Mouse (Mus musculus) yolk sac, embryonic 10.5 days (tissue): Measurements from ENCODE around the gene Zfr.
"Not testable (repeated sequence)": the region's sequence is repeated elsewhere in the genome, so short reads cannot be mapped to it uniquely, and the experiment has no call there.

Experiments
- DNase-seq: peaks from one replicate; pipeline ENCODE4 v3.0.0-alpha.2; 2017; ENCODE audit warnings: low spot score

The Zfr gene

DNA sequence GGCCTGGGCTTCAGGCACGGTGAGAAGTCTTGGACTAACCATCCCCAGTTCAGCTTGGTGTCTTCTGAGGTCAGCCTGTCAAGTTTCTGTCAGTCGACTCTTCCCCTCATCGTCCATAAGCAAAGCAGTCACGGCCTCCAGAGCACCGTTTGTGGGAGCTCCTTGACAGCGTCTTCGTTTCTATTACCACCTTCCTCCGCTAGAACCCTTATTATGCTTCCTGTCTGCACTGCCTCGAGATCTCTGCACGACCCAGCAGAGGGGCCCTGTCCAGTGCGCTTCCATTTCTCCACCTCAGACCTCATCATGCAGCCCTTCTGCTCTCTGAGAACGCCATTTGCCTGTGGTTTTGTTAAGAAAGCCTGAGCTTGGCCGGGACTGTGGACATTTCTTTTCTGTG, 99.2 kb downstream of the Zfr start:
- DNase-seq = no peak

DNA sequence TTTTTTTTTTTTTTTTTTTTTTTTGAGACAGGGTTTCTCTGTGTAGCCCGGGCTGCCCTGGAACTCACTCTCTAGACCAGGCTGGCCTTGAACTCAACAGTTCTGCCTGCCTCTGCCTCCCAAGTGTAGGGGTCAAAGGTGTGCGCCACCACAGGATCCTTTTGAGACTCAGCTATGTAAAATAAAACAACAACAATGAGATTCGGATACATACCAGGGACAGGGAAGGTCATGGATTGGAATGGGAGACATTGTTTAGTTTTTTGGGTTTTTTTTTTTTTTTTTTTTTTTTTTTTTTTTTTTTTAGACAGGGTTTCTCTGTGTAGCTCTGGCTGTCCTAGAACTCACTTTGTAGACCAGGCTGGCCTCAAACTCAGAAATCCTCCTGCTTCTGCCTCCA, 99.7 kb downstream of the Zfr start:
- DNase-seq = not testable (repeated sequence)

DNA sequence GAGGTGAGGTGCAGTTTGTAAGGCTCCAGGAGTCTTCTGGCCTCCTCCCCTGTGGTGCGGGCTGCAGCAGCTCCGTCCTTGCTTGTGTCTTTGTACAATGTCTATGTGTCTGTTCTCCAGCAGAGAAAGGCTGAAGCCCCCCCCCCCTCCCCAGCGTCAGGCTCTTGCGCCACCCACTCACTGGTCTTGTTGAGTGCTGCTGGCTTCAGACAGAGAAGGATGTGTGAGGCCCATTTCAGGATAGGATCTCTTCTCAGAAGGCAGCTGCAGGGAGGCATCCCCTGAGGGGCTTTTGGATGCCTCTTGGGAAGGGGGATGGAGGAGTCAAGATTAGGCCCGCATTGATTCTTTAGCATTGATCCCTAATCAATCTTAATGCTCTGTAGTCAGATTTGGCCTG, 100.2 kb downstream of the Zfr start:
- no peak for DNase-seq

DNA sequence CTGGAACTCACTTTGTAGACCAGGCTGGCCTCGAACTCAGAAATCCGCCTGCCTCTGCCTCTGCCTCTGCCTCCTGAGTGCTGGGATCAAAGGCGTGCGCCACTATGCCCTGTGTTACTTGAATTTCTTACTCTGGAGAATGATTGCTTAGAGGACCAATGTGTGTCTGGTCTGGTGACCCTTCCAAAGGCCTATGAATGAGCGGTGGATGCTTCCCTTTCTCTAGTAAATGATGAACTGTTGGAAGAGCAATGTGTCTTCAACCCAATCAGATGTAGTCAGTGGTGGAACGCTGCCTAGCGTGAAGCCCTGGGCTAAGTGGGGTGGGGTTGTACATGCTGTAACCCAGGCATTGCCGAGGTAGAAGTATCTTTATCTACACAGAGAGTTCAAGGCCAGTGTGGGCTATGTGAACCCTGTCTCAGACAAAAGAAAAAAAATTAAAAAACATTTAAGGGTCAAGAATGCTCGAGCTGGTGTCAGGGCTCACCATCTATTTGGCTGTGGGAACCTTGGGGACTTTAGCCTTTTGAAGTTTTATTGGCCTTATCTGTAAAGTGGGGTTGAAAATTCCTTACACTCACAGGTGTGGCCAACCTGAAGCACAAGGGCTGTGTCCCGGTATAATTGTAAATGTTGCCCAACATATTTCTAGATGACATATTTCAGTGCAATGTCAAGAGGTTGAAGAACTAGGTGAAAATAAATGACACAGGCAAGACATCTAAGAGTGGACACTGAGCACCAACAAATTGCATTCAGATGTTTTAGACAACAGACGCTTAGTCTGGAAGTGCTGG, 101.2 kb downstream of the Zfr start:
- DNase-seq = no peak

DNA sequence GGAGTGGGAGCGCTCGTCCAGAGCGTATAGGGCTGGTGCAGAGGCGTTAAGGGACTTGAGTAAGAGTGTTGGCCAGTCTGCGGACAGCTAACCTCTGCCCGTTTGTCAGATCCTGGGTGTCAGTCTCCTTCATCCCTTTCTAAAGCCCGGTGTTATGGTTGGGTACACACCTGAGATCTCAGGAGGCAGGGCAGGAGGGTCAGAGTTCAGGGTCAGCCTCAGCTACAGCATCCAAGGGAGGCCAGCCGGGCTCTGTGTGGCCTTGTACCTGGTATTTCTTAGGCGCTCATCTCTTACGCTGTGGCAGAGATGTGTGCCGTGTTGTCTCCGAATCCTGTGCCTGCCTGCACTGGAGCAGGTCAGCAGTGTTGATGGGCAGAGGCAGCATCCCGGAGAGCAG, 103.5 kb downstream of the Zfr start:
- no peak for DNase-seq

DNA sequence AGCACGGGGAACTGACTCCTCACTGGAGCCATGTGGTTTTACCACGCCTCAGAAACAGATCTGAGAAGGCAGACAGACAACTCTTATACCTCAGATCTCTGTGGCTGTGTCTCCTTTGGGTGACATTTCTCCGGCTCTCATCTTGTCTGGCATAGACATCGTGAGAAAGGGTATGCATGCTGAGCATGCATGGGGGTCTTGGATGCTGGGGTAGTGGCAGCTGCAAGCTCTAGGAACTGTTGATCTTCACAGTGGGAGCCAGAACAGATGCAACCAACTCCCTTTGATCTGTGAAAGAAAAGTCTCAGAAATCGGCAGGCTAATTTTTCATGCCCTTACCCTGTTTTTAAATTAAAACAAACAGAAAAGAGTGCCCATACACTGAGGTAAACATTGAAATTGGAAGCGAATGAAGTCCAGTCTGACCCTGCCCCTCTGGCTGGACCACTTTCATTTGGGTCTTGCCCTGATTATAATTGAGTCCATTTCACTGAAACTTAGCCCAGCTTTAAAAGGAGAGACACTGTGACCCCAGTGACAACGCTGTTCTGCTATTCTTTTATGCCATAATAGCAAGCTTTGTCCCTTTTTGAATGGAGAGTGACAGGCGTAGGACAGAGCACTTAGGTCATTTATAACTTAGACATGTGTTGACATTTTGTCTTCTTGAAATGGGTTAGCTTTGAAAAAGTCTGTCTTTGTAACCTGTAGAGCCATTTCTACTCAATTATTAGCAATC, 105.1 kb downstream of the Zfr start:
- DNase-seq = no peak

DNA sequence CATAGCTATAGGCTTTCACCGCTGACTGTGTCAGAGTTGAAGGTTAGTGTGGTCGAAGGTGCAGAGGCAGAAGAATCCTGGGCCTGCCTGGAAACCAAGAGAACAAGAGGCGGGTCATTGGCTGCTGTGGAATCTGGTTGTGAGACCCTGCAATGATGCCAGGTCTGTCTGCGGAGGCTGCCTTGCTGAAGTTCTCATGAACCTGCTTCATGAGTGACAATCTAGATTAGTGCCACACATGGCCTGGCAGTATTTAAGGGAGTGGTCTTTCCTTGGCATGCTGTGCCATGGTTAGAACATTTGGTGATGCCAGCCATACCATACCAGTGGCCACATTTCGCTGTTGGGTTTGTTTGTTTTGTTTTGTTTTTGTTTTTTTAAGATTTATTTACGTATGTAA, 105.8 kb downstream of the Zfr start:
- no peak for DNase-seq

DNA sequence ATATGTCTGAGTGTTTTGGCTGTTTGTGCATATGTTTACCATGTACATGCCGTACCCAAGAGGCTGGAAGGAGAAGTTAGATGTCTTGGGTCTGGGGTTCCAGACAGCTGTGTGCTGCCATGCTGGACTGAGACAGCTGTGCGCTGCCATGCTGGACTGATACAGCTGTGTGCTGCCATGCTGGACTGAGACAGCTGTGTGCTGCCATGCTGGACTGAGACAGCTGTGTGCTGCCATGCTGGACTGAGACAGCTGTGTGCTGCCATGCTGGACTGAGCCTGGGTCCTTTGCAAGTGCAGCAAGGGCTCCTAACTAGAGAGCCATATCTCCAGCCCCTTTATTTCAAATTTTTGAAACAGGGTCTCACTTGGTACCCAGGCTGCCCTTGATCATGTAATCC, 106.6 kb downstream of the Zfr start:
- DNase-seq = no peak

DNA sequence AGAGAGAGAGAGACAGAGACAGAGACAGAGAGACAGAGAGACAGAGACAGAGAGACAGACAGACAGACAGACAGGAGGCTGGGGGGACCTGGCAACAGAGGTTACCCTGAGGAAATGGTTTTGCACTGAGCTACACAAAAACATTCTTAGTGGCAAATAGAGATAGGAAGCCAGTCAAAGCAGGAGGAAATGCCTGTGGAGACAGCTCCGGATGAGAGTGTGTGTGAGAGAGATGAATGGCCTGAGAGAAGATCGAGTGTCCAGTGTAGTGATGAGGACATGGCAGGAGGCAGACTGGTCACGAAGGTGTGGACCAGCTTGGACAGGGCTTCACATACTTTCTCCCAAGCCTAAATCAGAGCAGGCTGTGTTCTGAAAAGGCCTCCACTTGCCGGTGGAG, 107.4 kb downstream of the Zfr start:
- DNase-seq = no peak

DNA sequence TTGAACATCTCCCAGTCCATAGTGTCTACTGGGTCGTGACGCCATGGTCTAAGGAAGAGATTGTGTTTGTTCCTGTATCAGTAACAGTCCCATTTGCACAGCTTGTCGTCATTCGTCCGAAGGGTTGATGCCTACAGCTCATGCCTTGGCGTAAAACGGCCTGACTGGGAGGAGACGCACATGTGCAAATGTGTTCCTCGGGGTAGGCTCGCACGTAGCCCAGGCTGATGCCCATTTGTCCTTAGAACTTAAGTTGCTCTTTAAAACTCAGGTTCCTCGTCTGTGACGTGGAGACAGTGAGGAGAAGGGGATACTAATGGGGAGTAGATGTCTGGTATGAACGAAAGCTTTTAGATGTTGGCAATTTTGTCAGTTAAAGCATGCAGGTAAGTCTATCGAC, 109.3 kb downstream of the Zfr start:
- DNase-seq = no peak

DNA sequence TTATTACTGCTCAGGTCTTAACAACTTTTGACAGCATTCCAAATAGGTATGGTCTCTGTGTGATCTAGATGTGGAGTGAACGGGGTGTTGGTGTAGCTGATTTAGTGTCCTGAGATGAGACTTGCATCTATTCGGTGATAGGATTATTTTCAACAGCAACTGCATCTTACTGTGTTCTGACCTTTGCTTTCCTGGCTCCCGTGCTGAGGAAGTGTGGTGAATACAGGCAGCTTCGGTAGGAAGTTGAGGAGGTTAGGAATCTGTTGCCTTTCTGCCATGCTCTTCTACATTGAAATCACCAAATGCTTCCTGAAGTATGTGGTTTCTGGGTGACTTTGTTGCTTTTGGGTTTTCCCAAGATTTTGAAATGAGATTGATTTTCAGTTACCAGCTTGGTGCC, 109.7 kb downstream of the Zfr start:
- no peak for DNase-seq

DNA sequence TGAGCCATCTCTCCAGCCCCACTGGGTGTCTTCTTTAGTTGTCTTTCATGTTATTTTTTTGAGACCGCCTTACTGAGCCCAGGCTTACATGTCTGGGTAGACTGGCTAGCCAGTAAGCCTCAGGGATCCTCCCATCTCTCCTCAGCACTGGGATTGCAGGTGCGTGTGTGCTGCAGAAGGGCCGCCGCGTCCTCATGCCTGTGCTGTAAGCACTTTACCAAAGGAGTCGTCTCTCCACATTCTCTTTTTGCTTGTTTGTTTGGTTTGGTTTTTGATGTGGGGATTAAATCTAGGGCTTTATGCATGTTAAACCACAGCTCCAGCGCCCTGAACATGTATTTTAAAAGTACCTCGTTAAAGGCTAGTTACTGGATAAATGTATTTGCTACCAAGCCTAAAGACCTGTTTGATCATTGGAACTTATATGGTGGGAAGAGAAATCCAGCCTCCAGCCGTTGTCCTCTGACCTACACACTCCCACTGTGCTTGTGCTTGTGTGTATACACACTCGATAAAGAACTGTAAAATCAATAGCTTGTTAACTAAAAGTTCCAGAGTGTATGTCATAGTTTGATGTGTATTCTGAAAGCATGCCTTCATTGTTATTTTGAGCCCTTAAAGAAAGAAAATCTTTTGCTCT, 112.1 kb downstream of the Zfr start:
- no peak for DNase-seq

DNA sequence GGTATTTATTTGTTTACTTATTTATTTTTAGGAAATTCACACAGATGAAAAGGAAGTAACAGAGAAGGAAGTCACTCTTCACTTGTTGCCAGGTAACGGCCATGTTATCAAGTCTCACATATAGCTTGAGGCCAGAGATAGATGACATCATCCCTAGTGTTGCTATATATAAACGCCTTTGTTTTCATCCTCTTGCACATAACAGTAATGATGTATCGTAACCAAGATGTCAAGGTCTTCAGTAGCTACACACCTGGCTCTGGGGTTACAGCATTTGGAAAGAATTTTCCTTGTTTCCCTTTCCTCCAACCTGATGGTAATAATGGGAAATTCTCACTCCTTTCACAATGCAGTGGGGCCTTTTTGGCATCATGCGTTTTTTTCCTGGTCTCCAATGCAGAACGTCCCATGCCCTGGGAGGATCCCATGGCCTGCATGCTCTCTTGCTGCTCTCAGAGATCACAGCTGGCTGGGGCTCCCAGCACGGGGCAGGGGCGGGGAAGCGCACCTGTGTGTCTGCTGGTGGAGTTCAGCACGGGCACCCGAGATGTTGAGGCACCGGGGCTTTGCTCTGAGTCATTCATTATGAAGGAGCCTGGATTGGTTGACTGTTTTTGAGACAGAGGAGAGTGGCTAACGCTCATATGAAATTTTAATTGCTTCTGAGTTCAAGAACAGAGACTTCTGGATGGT, 112.8 kb downstream of the Zfr start:
- no peak for DNase-seq

DNA sequence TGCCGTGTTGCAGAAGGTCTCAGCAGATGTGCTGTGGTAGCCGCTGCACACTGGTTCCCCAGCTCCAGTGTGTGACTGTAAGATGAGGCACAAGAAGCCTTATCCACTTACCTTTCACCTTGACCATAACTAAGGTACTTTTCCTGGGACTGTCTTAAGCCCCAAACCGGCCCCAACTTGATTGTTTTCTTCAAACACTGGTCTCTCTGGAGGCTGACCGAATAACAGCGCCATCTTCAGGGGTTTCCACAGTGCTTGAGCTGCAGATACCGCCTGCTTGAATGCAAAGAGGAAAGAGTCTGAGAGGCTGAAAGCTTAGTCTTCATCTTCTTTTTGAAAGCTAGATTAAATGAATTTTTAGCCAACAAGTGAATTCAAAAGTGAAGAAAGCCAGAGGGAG, 113.8 kb downstream of the Zfr start:
- no peak for DNase-seq

DNA sequence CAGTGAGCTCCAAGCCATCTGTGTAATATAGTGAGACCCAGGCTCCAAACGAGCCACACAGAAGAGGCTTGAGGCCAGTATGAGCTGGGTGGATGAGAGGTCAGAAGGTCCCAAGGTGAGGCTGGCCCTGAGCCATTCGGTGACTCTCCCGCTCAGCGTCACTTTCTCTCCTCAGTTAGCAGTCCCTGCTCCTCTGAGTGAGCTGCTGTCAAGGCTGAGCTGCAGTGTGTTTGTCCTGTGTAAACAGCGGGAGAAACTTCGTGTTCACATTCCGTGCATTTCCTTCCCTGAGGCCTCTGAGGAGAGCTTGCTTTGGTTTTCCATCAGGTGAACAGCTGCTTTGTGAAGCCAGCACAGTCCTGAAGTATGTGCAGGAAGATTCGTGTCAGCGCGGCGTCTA, 114.8 kb downstream of the Zfr start:
- DNase-seq = peak; percentile 80

DNA sequence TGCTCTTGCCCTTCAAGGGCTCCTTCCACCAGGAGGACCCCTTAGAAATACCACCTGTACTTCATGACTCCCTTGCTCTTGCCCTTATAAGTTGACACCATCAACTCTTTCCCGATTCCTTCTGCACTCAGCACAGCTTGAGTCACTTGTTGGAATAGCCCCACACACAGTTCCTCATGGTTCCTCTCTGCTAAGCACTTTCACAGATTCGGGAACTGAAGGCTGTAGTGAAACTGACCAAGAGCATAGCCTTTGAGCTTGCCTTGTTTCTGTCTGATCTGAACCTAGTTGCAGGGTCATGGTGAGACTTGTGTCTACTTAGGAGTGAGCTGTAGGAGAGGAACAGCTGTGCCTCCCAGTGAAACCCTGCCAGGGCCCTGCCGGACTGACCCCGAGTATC, 115.4 kb downstream of the Zfr start:
- no peak for DNase-seq
